Mouse (Mus musculus): ENCODE results near the gene Gm27235.
"Not testable (repeated sequence)": the region's sequence is repeated elsewhere in the genome, so short reads cannot be mapped to it uniquely, and the experiment has no call there.

Gm27235 gene

DNA sequence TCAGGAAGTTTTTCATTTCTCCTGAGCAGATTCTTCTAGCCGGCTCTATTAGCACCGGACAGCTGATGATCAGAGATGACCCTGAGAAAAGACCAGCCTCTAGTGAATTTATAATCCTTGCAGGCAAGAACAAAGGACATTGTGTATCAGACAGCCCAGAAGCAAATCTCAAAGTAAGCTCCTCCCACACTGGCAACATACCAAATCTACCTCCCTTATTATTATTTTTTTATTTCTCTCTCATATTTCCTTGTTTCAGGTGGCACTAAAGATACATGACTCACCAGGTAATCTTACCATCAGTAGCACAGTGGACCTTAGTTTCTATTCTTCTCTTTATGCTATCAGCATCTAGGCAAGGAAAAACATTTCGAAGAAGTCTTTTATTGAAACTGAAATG, at the start of gene Gm27235, which contains the start of gene D730048I06Rik:
Gene Gm27235 (minus strand): TSS at position 101 of the 400 bp plus-strand sequence.
Gene D730048I06Rik (minus strand): TSS at position 112 of the 400 bp plus-strand sequence.
- no peak for DNase-seq (ENCODE audit: low read depth, low spot score)

DNA sequence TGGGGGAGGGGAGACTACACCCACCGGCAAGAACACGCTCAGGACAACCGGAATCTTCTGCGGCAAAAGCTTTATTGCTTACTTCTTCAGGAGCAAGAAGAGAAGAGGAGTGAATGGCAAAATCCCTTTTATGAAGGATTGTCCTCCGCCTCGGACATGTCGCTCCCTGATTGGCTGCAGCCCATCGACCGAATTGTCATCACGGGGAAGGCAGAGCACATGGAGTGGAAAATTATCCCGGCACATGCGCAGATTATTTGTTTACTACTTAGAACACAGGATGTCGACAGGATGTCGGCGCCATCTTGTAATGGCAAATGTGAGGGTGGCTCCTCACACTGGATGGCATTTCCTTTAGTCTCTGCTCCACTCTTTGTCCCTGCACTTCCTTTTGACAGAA, 28.0 kb upstream of the Gm27235 start:
- DNase-seq (ENCODE audit: low read depth, low spot score) = not testable (repeated sequence)

DNA sequence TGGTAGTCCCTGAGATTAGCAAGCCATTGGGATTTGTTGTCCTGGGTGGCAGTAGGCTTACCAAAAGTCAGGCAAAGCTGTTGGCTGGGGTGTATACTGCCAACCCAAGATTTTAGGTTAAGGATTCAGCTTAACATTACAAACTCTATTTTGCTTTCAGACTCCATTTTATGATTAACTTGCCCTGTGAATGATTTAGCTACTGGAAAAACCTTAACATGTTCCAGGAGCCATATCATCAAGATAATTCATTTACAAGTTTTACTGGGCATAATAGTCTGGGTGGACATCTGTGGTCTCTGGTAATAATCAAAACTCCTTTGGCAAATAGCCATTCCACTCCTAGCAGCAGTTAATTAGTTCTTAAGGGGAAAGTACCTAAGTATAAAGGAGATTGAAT, 8.2 kb upstream of the Gm27235 start:
- DNase-seq (ENCODE audit: low read depth, low spot score) = no peak

DNA sequence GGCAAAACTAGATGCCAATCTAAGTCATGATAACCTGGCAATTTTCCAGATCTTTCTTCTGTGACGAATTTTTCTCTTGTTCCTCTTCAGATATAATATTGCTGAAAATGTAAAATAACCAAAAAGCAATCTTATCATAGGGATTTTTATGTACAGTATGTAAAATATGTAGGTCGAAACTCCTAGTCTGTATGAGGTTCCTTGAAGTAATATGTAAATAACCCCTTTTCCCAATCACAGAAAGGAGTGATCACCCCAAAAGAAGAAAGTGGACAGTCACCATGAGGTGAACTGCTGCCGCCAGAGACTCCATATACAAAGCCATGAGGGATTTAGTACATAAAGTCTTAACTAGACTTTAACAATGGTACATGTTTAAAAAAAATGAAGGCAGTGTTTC, 11.9 kb downstream of the Gm27235 start, which contains the start of gene Gm17727:
Gene Gm17727 (minus strand): TSS at position 101 of the 400 bp plus-strand sequence.
- DNase-seq (ENCODE audit: low read depth, low spot score) = no peak

DNA sequence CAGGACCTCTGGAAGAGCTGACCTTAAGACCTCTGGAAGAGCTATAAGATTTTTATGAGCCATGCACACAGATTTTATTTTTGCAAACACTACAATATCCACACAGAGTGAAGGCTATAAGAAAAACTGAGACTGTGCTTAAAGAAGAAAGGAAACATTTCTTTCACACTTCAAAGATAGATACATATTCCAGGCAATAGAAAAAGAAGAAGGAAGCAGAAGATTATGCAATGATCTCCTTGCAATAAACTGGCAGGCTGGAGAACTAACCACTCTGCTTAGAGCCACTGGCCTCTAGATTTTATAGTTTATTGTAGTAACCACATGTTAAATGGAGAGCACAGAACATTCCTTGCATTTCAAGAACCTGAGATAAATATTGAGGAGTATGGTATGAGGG, 33.1 kb downstream of the Gm27235 start:
- no peak for DNase-seq (ENCODE audit: low read depth, low spot score)

DNA sequence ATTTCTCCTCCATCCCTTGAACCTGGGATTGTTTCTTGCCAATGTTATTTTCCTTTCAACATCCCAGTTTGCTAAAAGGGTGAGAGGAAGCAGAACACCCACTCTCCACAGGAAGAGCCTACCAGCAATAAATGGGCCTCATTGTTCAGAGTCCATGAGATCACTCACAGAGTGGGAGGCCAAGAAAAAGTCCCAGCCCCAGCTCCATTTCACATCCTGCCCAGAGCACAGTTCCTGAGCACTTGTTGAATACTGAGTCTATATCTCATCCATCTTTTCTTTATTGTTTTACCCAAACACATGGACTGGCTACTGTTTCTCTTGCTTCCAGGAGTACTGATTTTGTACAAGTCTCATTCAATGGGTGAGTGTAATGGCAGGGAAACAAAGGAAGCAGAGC, 49.2 kb downstream of the Gm27235 start, which contains the start of gene Gm17677:
Gene Gm17677 (plus strand): TSS at position 301 of the 400 bp plus-strand sequence.
- no peak for DNase-seq (ENCODE audit: low read depth, low spot score)
